Mouse (Mus musculus): ENCODE results near the gene Ppm1g.

DNA sequence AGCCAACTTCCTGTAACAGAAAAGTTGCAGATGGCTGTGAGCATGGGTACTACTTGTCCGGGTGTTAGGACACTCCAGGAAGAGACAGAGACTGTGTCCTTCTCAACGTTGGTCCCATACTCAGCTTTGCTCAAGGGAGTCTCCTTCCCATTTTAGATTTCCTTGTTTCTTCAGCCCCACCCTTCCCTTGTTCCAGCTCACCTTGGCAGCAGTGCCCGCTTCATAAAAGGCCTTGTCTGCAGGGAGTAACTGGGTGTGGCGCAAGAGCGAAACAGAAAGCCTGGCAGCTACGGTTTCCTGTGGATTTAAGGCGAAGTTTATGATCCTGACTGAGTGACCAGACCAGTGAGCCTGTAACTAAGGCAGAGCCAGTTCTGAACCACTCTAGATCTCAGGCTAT is 34.0 kb upstream of the Ppm1g start:
- TF ChIP-seq CTCF (conservative IDR thresholded peaks at IDR 0.05; ENCODE audit: low read length) (no peak), NANOG (IDR thresholded peaks at IDR 0.05; ENCODE audit: borderline replicate concordance, low read length) (no peak)
